Mouse (Mus musculus): ENCODE data around the gene Rps10. TPM values are rescaled to one million over a fixed set of nuclear protein-coding genes. Genes with fewer than 3 reads are reported as not detected.

Rps10 gene
- polyA plus RNA-seq, 1 experiment from 2014 or later = 724 TPM

DNA sequence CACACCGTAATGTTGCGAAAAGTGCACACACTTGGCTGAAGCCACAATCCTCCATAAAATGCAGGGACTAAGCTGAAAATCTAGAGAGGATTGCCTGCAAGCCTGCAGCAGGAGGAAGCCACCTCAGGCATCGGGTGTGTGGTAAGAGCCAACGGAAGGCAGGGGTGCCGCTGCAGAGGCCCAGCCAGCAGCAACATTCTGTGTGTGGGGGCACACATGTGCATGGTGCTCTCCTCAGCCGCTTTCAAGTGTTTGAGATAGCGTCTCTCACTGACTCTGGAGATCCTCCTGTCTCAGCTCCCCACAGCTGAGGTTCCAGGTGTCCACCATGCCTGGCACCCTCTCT is 43.9 kb downstream of the Rps10 start:
- 92% methylated on average over 7 of the region's 7 CpGs for WGBS (ENCODE audit: insufficient replicate concordance)
- Histone ChIP-seq H3K36me3 (ENCODE audit: control insufficient read depth, insufficient read depth, low read length) (peaks cover 21% of the 10 kb centered on the region), H3K9me3 (replicated peaks; ENCODE audit: control insufficient read depth, low read length) (no peaks in the 10 kb centered on the region), H3K4me2 (no peak overlapping the region), H3K27me3 (ENCODE audit: control insufficient read depth, insufficient read depth, low read length) (no peaks in the 10 kb centered on the region), H3K4me1 (ENCODE audit: control insufficient read depth, insufficient read depth, low read length) (peaks cover 71% of the 10 kb centered on the region), H3K4me3 (ENCODE audit: low read depth, low read length) (no peak overlapping the region), H3K27ac (ENCODE audit: low read depth, low read length) (no peak overlapping the region), H3K9ac (ENCODE audit: low read depth, low read length) (no peak overlapping the region)
- no peak for ATAC-seq (replicated peaks; ENCODE audit: insufficient number of reproducible peaks, low FRiP score, low TSS enrichment)

DNA sequence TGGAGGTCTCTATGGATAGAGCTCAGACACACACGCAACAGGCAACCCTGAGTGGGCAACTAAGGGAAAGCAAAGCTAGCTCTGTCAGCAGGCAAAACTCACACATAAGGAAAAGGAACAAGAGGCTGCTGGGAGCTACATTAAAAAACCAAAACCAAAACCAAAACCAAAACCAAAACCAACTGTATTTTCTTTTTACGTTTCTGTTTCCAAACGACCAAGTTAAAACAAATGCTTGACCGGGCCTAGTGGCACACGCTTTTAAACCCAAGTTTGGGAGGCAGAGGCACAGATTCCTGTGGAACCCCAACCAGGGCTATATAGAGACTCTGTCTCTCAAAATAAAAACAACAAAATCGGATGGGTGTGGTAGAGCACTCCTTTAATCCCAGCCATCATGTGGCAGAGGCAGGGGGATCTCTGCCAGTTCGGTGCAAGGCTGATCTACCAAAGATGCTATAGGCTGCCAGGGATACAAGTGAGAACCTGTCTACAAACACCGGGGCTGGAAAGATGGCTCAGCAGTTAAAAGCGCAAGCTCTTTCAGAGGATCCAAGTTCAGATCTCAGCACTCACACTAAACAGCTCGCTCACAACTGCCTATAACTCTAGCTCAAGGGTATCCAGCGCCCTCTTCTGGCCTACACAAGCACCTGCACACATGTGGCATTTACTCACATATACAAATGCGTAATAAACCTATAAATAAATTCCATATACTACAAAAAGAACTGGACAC is 44.5 kb downstream of the Rps10 start:
- no peak overlapping the region for H3K9ac ChIP-seq (ENCODE audit: low read depth, low read length)
- peak overlapping the region; percentile 3; the same call in 1 of the 2 replicates for H3K27ac ChIP-seq (ENCODE audit: low read depth, low read length)
- H3K4me2 ChIP-seq = no peak overlapping the region
- peaks cover 21% of the 10 kb centered on the region for H3K36me3 ChIP-seq (ENCODE audit: control insufficient read depth, insufficient read depth, low read length)
- H3K9me3 ChIP-seq (replicated peaks; ENCODE audit: control insufficient read depth, low read length) = no peaks in the 10 kb centered on the region
- WGBS (ENCODE audit: insufficient replicate concordance) = 88% methylated on average over 12 of the region's 12 CpGs
- peaks cover 75% of the 10 kb centered on the region for H3K4me1 ChIP-seq (ENCODE audit: control insufficient read depth, insufficient read depth, low read length)
- no peak for ATAC-seq (replicated peaks; ENCODE audit: insufficient number of reproducible peaks, low FRiP score, low TSS enrichment)
- H3K27me3 ChIP-seq (ENCODE audit: control insufficient read depth, insufficient read depth, low read length) = no peaks in the 10 kb centered on the region
- H3K4me3 ChIP-seq (ENCODE audit: low read depth, low read length) = no peak overlapping the region

DNA sequence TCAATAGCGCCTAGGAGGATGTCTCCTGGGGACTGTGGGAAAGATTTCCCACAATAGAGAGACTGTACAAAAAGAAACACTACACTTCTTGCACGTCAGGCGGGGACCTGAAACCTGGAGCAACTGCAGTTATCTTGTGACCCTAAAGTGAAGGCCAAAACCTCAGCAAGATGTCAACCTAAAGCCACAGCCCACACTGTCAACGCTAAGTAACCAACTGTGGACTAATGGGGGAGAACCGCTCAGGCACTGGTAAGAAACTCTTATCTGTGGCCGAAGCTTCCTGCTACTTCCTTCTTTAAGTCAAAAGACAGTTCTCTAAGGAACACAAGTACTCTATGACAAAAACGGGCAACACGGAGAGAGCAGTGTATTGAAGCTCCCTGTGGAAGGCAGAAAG is 48.2 kb downstream of the Rps10 start:
- WGBS (ENCODE audit: insufficient replicate concordance) = 57% methylated on average over 8 of the region's 8 CpGs
- Histone ChIP-seq H3K4me1 (ENCODE audit: control insufficient read depth, insufficient read depth, low read length) (peaks cover 56% of the 10 kb centered on the region), H3K9ac (ENCODE audit: low read depth, low read length) (0 out of 2 replicates have a peak overlapping the region, but pooled peaks have one; percentile 2), H3K4me2 (no peak overlapping the region), H3K36me3 (ENCODE audit: control insufficient read depth, insufficient read depth, low read length) (peaks cover 12% of the 10 kb centered on the region), H3K27ac (ENCODE audit: low read depth, low read length) (peak overlapping the region; percentile 50; the same call in 1 of the 2 replicates), H3K4me3 (ENCODE audit: low read depth, low read length) (no peak overlapping the region), H3K9me3 (replicated peaks; ENCODE audit: control insufficient read depth, low read length) (no peaks in the 10 kb centered on the region), H3K27me3 (ENCODE audit: control insufficient read depth, insufficient read depth, low read length) (no peaks in the 10 kb centered on the region)
- no peak for ATAC-seq (replicated peaks; ENCODE audit: insufficient number of reproducible peaks, low FRiP score, low TSS enrichment)

DNA sequence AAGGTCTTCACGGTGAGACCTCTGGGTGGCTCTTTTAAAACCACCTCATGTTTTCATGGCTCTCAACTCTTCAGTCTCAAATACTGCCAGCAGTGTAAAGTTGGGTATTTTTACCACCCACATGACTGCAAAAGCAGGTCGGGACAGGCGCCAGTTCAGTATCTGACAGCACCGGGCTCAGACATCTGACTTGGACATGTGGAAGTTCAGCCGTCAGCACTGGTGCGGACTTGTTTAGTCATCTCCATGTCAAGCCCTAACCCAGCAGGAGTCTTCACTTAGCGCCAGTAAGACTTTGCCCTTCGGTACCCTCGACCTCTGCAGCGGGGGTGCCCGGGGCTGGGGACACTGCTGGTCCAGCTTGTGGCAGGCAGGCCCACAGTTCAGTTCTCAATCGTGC is 49.2 kb downstream of the Rps10 start:
- H3K4me3 ChIP-seq (ENCODE audit: low read depth, low read length) = no peak overlapping the region
- peaks cover 58% of the 10 kb centered on the region for H3K4me1 ChIP-seq (ENCODE audit: control insufficient read depth, insufficient read depth, low read length)
- peak overlapping the region; percentile 50 for H3K27ac ChIP-seq (ENCODE audit: low read depth, low read length)
- peaks cover 13% of the 10 kb centered on the region for H3K36me3 ChIP-seq (ENCODE audit: control insufficient read depth, insufficient read depth, low read length)
- 50% methylated on average over 12 of the region's 12 CpGs for WGBS (ENCODE audit: insufficient replicate concordance)
- no peaks in the 10 kb centered on the region for H3K27me3 ChIP-seq (ENCODE audit: control insufficient read depth, insufficient read depth, low read length)
- H3K4me2 ChIP-seq = no peak overlapping the region
- ATAC-seq (replicated peaks; ENCODE audit: insufficient number of reproducible peaks, low FRiP score, low TSS enrichment) = peak; percentile 37
- H3K9me3 ChIP-seq (replicated peaks; ENCODE audit: control insufficient read depth, low read length) = no peaks in the 10 kb centered on the region
- no peak overlapping the region; the same call in 1 of the 2 replicates for H3K9ac ChIP-seq (ENCODE audit: low read depth, low read length)

DNA sequence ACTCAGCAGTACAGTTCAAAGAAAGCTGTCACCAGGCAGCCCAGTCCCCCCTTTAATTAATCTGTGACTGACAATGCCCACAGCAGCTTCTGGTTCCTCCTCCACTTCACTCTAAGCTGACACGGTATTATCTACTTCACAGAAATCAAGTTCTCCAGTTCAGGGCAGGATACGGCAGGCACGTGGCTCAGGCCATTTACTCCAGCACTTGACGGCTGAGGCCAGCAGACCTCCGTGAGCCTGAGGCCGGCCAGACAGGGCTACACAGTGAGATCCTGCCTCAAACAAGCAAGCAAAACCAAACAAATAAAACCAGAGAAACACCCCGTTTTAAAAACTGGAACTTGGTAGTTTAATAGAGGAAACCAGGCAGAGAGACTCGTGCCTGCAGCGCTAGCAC is 49.8 kb downstream of the Rps10 start:
- H3K4me1 ChIP-seq (ENCODE audit: control insufficient read depth, insufficient read depth, low read length) = peaks cover 55% of the 10 kb centered on the region
- H3K27me3 ChIP-seq (ENCODE audit: control insufficient read depth, insufficient read depth, low read length) = no peaks in the 10 kb centered on the region
- H3K27ac ChIP-seq (ENCODE audit: low read depth, low read length) = peak overlapping the region; percentile 50

DNA sequence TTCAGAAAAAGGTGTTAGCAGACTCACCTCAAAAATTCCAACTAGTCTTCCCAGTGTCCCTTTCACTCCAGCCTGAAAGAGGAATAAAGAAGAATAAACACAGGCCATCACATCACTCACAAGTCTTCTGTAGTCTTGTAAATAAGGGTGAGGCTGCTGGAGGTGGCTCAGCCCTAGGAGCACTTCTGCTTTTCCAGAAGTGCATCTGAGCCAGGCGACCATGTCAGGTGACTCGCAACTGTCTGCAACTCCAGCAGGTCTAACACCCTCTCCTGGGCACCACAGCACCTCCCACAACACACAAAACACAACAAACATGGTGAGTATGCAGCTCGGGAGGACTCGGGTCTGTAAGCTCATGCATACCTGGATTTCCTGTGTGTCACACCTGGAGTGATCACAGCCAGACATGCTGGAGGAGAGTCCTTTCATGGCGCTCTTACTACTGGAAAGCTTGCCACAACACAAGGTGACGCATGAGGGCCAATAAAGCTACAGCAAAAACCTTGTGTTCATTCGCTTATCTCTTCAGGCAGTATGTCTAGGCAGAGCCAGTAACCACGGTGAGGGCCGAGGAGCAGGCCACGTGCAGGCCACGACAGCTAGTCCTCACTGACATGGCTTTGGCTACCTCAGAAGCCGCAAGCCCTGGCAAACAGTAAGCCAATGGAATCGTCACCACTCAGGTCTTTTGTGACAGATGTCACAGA is 53.1 kb downstream of the Rps10 start:
- Histone ChIP-seq H3K9ac (ENCODE audit: low read depth, low read length) (no peak overlapping the region), H3K27ac (ENCODE audit: low read depth, low read length) (no peak overlapping the region), H3K36me3 (ENCODE audit: control insufficient read depth, insufficient read depth, low read length) (peaks cover 35% of the 10 kb centered on the region), H3K9me3 (replicated peaks; ENCODE audit: control insufficient read depth, low read length) (no peaks in the 10 kb centered on the region), H3K4me3 (ENCODE audit: low read depth, low read length) (no peak overlapping the region), H3K4me1 (ENCODE audit: control insufficient read depth, insufficient read depth, low read length) (peaks cover 23% of the 10 kb centered on the region), H3K4me2 (no peak overlapping the region), H3K27me3 (ENCODE audit: control insufficient read depth, insufficient read depth, low read length) (no peaks in the 10 kb centered on the region)
- WGBS (ENCODE audit: insufficient replicate concordance) = 83% methylated on average over 13 of the region's 13 CpGs
- no peak for ATAC-seq (replicated peaks; ENCODE audit: insufficient number of reproducible peaks, low FRiP score, low TSS enrichment)

More for the DNA sequence above, 49.8 kb downstream of the Rps10 start:
- no peaks in the 10 kb centered on the region for H3K9me3 ChIP-seq (replicated peaks; ENCODE audit: control insufficient read depth, low read length)
- no peak overlapping the region for H3K4me2 ChIP-seq
- ATAC-seq (replicated peaks; ENCODE audit: insufficient number of reproducible peaks, low FRiP score, low TSS enrichment) = 0 out of 2 replicates have a peak, but pooled peaks have one; percentile 28
- H3K36me3 ChIP-seq (ENCODE audit: control insufficient read depth, insufficient read depth, low read length) = peaks cover 13% of the 10 kb centered on the region
- no peak overlapping the region; the same call in 1 of the 2 replicates for H3K9ac ChIP-seq (ENCODE audit: low read depth, low read length)
- WGBS (ENCODE audit: insufficient replicate concordance) = 46% methylated on average over 9 of the region's 9 CpGs
- H3K4me3 ChIP-seq (ENCODE audit: low read depth, low read length) = no peak overlapping the region

Other genes starting within 250 kb of the Rps10 start
- gene Grm4, start 115.3 kb downstream of the Rps10 start, polyA plus RNA-seq (2014; fragmentation: Nextera tagmentation; extraction: Ambion mirVana) = 0.06 and 0.07 TPM in 2 replicates
- 261 and 278 TPM in 2 replicates for gene Hmga1, start 80.2 kb downstream of the Rps10 start, polyA plus RNA-seq (2014; fragmentation: Nextera tagmentation; extraction: Ambion mirVana)
- gene AI413582, start 70.9 kb downstream of the Rps10 start, polyA plus RNA-seq (2014; fragmentation: Nextera tagmentation; extraction: Ambion mirVana) = 18.1 and 18.3 TPM in 2 replicates
- 38.8 and 47.4 TPM in 2 replicates for gene Nudt3, start 13.2 kb downstream of the Rps10 start, polyA plus RNA-seq (2014; fragmentation: Nextera tagmentation; extraction: Ambion mirVana)
- not detected in 2 replicates for gene RPS10-NUDT3, start 1.4 kb downstream of the Rps10 start, polyA plus RNA-seq (2014; fragmentation: Nextera tagmentation; extraction: Ambion mirVana)
- 2.5 and 2.9 TPM in 2 replicates for gene Pacsin1, start 18.8 kb upstream of the Rps10 start, polyA plus RNA-seq (2014; fragmentation: Nextera tagmentation; extraction: Ambion mirVana)
- gene Spdef, start 92.3 kb upstream of the Rps10 start, polyA plus RNA-seq (2014; fragmentation: Nextera tagmentation; extraction: Ambion mirVana) = 0.25 and 0.26 TPM in 2 replicates
- 11.8 and 12.5 TPM in 2 replicates for gene D17Wsu92e, start 184.0 kb upstream of the Rps10 start, polyA plus RNA-seq (2014; fragmentation: Nextera tagmentation; extraction: Ambion mirVana)
- gene Snrpc, start 201.5 kb upstream of the Rps10 start, polyA plus RNA-seq (2014; fragmentation: Nextera tagmentation; extraction: Ambion mirVana) = 226 and 242 TPM in 2 replicates
- 3.8 and 4.1 TPM in 2 replicates for gene Uhrf1bp1, start 219.8 kb upstream of the Rps10 start, polyA plus RNA-seq (2014; fragmentation: Nextera tagmentation; extraction: Ambion mirVana)